Mouse (Mus musculus): ENCODE data around the gene Rnf114. TPM values are rescaled to one million over a fixed set of nuclear protein-coding genes. Genes with fewer than 3 reads are reported as not detected.

The Rnf114 gene
- polyA plus RNA-seq, 1 experiment from 2014 or later: 90.8 TPM

DNA sequence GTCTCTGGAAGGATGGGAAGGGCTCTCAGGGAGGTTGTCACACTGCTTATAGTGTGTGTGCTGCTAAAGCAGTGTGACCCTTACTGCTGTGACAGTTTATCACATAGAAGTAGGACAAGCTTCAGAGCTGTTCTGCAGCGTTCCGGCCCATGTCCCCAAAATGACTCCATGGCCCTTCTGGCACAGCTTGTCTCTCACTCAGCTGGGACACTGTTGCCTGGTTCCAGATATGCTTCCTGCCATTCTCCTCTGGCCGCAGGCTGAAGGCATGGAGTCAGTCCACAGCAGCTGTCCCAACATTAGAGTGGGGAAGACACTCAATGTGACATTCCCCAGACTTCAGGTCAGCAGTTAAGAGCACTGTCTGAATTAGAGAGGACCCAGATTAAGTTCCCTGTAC is 33.9 kb upstream of the Rnf114 start:
- H3K27me3 ChIP-seq: no peaks in the 10 kb centered on the region
- no peaks in the 10 kb centered on the region for H3K9me3 ChIP-seq
- H3K9ac ChIP-seq: no peak overlapping the region
- no peak overlapping the region for H3K4me2 ChIP-seq (replicated peaks)
- ATAC-seq (ENCODE audit: low FRiP score, low read depth): no peak
- H3K4me3 ChIP-seq: no peak overlapping the region
- peaks cover 86% of the 10 kb centered on the region for H3K36me3 ChIP-seq
- no peak overlapping the region for H3K27ac ChIP-seq
- H3K4me1 ChIP-seq: no peaks in the 10 kb centered on the region
- 97% methylated on average over 3 of the region's 3 CpGs for WGBS

- Histone ChIP-seq H3K9me3 (no peaks in the 10 kb centered on the region), H3K4me1 (no peaks in the 10 kb centered on the region), H3K27me3 (no peaks in the 10 kb centered on the region), H3K4me3 (no peak overlapping the region), H3K27ac (no peak overlapping the region), H3K4me2 (replicated peaks) (no peak overlapping the region), H3K9ac (no peak overlapping the region; the same call in 1 of the 2 replicates), H3K36me3 (peaks cover 79% of the 10 kb centered on the region)
- 90% methylated on average over 6 of the region's 6 CpGs for WGBS
- no peak for ATAC-seq (ENCODE audit: low FRiP score, low read depth)
Observed at GRCm38 (mm10) chr2:167459071-167459865, 33.2 kb upstream of the Rnf114 start.

DNA sequence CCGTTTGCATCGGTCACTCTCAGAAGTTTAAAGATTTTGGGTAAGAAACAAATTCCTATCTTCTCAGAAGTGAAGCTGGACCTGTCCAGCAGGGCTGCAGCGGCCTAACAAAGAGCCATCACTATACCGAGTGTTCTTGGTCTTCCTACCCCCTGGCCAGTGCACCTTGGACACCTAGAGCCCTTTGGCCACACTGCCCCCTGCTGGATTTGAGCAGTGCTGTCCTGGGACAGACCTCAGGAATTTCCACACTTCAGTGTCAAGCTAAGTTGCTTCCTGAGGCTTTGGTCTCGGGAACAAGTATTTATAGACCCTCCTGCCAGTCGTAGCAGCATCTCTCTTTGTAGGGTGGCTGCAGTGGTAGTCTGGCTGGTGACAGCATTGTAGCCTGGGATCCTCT is 29.5 kb upstream of the Rnf114 start:
- Histone ChIP-seq H3K4me3 (no peak overlapping the region), H3K9me3 (no peaks in the 10 kb centered on the region), H3K9ac (no peak overlapping the region), H3K4me1 (no peaks in the 10 kb centered on the region), H3K27ac (no peak overlapping the region), H3K36me3 (peaks cover 80% of the 10 kb centered on the region), H3K4me2 (replicated peaks) (no peak overlapping the region), H3K27me3 (no peaks in the 10 kb centered on the region)
- WGBS: 54% methylated on average over 6 of the region's 6 CpGs
- no peak for ATAC-seq (ENCODE audit: low FRiP score, low read depth)

DNA sequence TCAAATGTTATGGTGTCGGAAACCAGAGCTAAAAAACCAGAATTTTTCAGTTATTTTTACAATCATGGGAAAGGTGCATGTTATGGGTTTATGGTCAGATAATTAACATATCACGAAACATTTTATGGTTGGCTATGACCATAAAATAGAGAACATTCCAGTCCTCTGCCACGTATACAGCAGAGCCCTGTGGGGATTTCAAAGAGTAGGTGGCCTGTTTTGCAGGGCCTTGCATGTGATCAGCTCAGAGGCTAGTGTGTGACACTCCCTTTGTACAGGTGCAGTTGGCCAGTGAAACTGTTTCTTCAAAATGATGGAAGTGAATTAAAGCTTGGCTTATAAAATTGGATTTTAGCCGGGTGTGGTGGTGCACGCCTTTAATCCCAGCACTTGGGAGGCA is 28.6 kb upstream of the Rnf114 start:
- H3K9me3 ChIP-seq: no peaks in the 10 kb centered on the region
- H3K27ac ChIP-seq: no peak overlapping the region
- ATAC-seq (ENCODE audit: low FRiP score, low read depth): no peak
- H3K36me3 ChIP-seq: peaks cover 80% of the 10 kb centered on the region
- no peak overlapping the region for H3K4me3 ChIP-seq
- H3K4me2 ChIP-seq (replicated peaks): no peak overlapping the region
- no peak overlapping the region for H3K9ac ChIP-seq
- no peaks in the 10 kb centered on the region for H3K27me3 ChIP-seq
- no peaks in the 10 kb centered on the region for H3K4me1 ChIP-seq
- WGBS: 72% methylated on average over 5 of the region's 5 CpGs

DNA sequence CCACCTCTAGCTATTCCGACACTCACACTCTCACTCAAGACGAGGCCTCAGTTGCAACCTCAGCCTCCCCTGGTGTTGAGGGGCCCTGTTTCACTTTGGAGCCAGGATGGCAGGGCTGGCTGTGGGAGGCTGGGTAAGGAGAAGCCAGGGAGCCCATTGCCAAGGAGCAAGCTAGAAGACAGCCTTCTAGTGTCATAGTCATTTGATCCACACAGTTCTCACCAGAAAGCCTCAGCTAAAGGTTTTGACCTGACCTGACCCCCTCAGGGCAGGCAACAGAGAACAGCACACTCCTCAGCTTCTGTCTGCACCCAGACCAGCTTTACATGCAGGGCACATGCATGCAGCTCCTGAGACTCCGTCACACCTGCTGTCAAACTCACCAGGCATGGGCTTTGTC is 26.5 kb upstream of the Rnf114 start:
- no peaks in the 10 kb centered on the region for H3K4me1 ChIP-seq
- H3K9ac ChIP-seq: no peak overlapping the region
- H3K4me2 ChIP-seq (replicated peaks): no peak overlapping the region
- H3K27me3 ChIP-seq: no peaks in the 10 kb centered on the region
- H3K36me3 ChIP-seq: peaks cover 81% of the 10 kb centered on the region
- ATAC-seq (ENCODE audit: low FRiP score, low read depth): no peak
- no peak overlapping the region for H3K4me3 ChIP-seq
- 85% methylated on average over 3 of the region's 3 CpGs for WGBS
- no peaks in the 10 kb centered on the region for H3K9me3 ChIP-seq
- H3K27ac ChIP-seq: no peak overlapping the region

- no peak overlapping the region for H3K9ac ChIP-seq
- WGBS: 80% methylated on average over 5 of the region's 5 CpGs
- H3K9me3 ChIP-seq: no peaks in the 10 kb centered on the region
- no peak overlapping the region for H3K4me2 ChIP-seq (replicated peaks)
- H3K36me3 ChIP-seq: peaks cover 82% of the 10 kb centered on the region
- no peak for ATAC-seq (ENCODE audit: low FRiP score, low read depth)
- H3K27ac ChIP-seq: no peak overlapping the region
- H3K4me3 ChIP-seq: no peak overlapping the region
- no peaks in the 10 kb centered on the region for H3K27me3 ChIP-seq
- H3K4me1 ChIP-seq: no peaks in the 10 kb centered on the region
Observed at GRCm38 (mm10) chr2:167467214-167467613, 25.2 kb upstream of the Rnf114 start.

DNA sequence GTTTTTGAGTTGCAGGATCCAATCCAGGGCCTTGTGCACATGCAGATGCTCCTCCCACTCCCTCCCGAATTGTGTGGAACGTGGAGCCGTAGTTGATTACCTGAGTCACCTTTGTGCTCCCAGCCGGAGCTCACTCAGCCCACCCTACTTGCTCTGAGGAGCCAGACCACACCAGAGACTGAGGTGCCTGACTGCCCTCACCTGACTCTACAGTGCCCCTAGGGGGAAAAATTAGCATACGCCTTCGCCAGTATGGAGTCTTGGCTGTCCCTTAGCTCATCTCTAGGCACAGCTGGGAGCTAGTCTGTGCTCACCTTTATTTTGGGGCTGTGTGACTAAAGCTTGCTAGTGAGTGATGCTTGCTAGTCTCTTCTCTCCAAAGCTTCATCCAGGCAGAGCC is 24.0 kb upstream of the Rnf114 start:
- Histone ChIP-seq H3K9me3 (no peaks in the 10 kb centered on the region), H3K9ac (no peak overlapping the region), H3K4me2 (replicated peaks) (no peak overlapping the region), H3K27ac (no peak overlapping the region), H3K4me3 (no peak overlapping the region), H3K27me3 (no peaks in the 10 kb centered on the region), H3K36me3 (peaks cover 88% of the 10 kb centered on the region), H3K4me1 (no peaks in the 10 kb centered on the region)
- WGBS: 83% methylated on average over 6 of the region's 6 CpGs
- no peak for ATAC-seq (ENCODE audit: low FRiP score, low read depth)

DNA sequence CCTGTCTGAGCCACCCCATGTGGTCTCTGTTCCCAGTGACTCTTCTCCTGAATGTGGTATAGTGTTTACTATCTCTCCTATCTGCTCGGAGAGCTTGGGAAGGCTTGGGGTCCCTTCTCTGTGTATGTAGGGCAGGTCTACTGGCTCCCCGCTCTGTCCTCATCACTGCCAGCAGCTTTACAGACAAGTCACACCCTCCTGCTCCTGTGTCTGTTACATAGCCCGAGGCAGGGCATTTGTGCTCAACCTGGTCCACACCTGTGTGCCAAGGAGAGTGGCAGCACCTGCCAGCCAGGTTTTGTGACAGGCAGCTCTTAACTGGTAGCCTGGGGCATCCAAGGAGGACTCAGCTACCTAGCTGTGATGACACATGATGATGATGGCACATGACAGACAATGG is 21.8 kb upstream of the Rnf114 start:
- H3K36me3 ChIP-seq: peaks cover 97% of the 10 kb centered on the region
- 88% methylated on average over 3 of the region's 3 CpGs for WGBS

DNA sequence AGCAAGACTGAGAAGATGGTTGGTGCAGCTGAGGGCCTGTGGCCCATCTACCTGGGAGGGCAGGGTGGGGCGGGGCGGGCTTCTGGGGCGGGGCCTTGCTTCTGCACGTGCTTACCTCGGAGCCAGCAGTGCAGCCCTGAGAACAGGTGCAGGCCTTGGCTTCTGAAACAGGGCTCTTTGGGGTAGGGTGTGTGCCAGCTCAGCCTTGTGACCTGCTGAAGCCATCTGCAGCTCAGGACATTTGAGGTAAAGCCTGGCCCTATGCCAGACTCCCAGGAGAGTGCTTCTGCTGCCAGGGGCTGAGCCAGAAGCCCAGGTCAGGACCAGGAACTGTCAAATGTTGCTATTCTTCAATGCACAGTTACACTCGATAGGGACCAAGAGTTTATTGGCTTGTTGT is 20.9 kb upstream of the Rnf114 start:
- no peak overlapping the region for H3K27ac ChIP-seq
- 88% methylated on average over 6 of the region's 6 CpGs for WGBS
- no peak overlapping the region for H3K4me2 ChIP-seq (replicated peaks)
- peaks cover 9% of the 10 kb centered on the region for H3K4me1 ChIP-seq
- peaks cover 90% of the 10 kb centered on the region for H3K36me3 ChIP-seq
- ATAC-seq (ENCODE audit: low FRiP score, low read depth): no peak
- H3K9ac ChIP-seq: no peak overlapping the region
- H3K4me3 ChIP-seq: no peak overlapping the region
- H3K9me3 ChIP-seq: no peaks in the 10 kb centered on the region
- no peaks in the 10 kb centered on the region for H3K27me3 ChIP-seq

More for the DNA sequence above, 21.8 kb upstream of the Rnf114 start:
- H3K9me3 ChIP-seq: no peaks in the 10 kb centered on the region
- no peak overlapping the region for H3K27ac ChIP-seq
- no peaks in the 10 kb centered on the region for H3K27me3 ChIP-seq
- H3K4me3 ChIP-seq: no peak overlapping the region
- ATAC-seq (ENCODE audit: low FRiP score, low read depth): no peak
- H3K9ac ChIP-seq: no peak overlapping the region
- no peaks in the 10 kb centered on the region for H3K4me1 ChIP-seq
- H3K4me2 ChIP-seq (replicated peaks): no peak overlapping the region

DNA sequence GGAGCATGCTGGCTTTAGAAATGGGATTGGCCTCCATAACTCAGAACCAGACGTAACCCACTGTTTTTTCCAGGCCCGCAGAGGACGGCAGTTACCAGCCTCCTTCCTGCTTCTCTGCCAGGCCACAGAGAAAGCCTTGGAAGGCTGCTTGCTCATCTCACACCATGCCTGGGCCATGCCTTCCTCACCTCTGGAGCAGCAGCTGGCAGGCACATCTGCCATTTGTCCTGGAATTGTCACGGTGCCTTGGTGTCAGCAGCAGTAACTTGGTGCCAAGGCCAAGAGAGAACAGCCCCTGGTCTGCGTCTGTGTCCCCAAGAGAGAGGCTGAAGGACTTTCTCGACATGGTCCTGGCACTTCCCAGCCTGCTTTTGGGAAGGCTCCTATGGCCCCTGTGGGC is 18.2 kb upstream of the Rnf114 start:
- H3K36me3 ChIP-seq: peaks cover 70% of the 10 kb centered on the region
- WGBS: 87% methylated on average over 6 of the region's 6 CpGs

GRCm38 (mm10) chr2:167475596-167475995 is 16.8 kb upstream of the Rnf114 start:
- no peak overlapping the region for H3K4me2 ChIP-seq (replicated peaks)
- H3K27me3 ChIP-seq: no peaks in the 10 kb centered on the region
- 79% methylated on average over 5 of the region's 5 CpGs for WGBS
- H3K4me1 ChIP-seq: peaks cover 17% of the 10 kb centered on the region
- no peak overlapping the region for H3K9ac ChIP-seq
- peak overlapping the region; percentile 61; the same call in 1 of the 2 replicates for H3K27ac ChIP-seq
- H3K4me3 ChIP-seq: no peak overlapping the region
- peaks cover 64% of the 10 kb centered on the region for H3K36me3 ChIP-seq
- no peak for ATAC-seq (ENCODE audit: low FRiP score, low read depth)
- H3K9me3 ChIP-seq: no peaks in the 10 kb centered on the region

More for the DNA sequence above, 18.2 kb upstream of the Rnf114 start:
- Histone ChIP-seq H3K27me3 (no peaks in the 10 kb centered on the region), H3K4me2 (replicated peaks) (no peak overlapping the region), H3K4me1 (peaks cover 17% of the 10 kb centered on the region), H3K9ac (no peak overlapping the region), H3K27ac (no peak overlapping the region), H3K4me3 (no peak overlapping the region), H3K9me3 (no peaks in the 10 kb centered on the region)
- ATAC-seq (ENCODE audit: low FRiP score, low read depth): no peak

DNA sequence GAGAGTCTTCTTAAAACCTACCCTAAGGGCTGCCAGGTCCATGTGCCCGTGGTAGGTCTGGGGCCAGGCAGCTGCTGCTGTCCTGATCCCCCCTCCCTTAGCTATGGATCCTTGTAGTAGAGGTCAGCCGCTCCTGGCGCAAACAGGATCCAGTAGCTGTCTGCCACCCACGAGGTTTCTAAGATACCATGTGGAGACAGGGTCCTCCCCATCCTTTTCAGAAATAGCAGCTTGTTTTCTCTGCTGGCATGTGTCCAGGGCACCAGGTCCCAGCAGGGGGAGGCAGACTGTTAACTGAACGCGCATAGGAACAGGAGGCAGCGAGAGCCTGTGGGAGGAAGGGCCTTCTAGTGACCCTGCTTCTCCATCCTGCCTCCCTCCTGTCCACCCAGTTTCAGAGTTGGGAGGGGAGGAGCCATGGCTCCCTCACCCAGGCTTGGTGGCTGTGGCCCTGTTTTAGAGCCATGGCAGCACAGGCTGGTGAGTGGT is 16.2 kb upstream of the Rnf114 start:
- 26% methylated on average over 7 of the region's 7 CpGs for WGBS
- no peak overlapping the region for H3K4me2 ChIP-seq (replicated peaks)
- no peak overlapping the region for H3K4me3 ChIP-seq
- H3K27ac ChIP-seq: peak overlapping the region; percentile 61; the same call in 1 of the 2 replicates
- no peak overlapping the region for H3K9ac ChIP-seq
- no peaks in the 10 kb centered on the region for H3K9me3 ChIP-seq
- no peaks in the 10 kb centered on the region for H3K27me3 ChIP-seq
- peak; percentile 39; the same call in 1 of the 2 replicates for ATAC-seq (ENCODE audit: low FRiP score, low read depth)
- peaks cover 64% of the 10 kb centered on the region for H3K36me3 ChIP-seq
- H3K4me1 ChIP-seq: peaks cover 17% of the 10 kb centered on the region

DNA sequence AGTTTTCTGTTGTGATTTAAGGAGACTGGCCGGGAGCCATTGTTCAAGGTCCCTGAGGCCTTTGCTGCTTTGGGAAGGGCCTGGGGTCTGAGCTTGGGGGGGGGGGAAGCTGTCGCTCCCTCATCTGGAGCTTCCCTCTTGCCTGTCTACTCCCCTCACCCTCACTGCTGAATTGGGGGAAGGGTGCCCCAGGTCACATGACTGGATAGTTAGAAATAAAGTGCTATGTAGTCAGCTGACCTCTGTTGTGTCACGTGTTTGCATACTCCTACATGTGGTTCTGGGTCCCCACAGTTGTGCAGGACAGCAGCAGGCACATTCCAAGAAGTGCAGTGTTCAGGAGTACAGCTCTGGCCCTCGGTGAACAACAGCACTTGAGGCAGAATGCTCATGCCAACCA is 15.7 kb upstream of the Rnf114 start:
- Histone ChIP-seq H3K4me2 (replicated peaks) (no peak overlapping the region), H3K36me3 (peaks cover 59% of the 10 kb centered on the region), H3K4me3 (no peak overlapping the region), H3K27me3 (no peaks in the 10 kb centered on the region), H3K9ac (no peak overlapping the region), H3K9me3 (no peaks in the 10 kb centered on the region), H3K27ac (peak overlapping the region; percentile 61; the same call in 1 of the 2 replicates), H3K4me1 (peaks cover 17% of the 10 kb centered on the region)
- WGBS: 81% methylated on average over 4 of the region's 4 CpGs
- ATAC-seq (ENCODE audit: low FRiP score, low read depth): no peak

Data from limb, embryonic 13.5 days (tissue).